Mouse (Mus musculus) 3T3-L1 (cell line): ENCODE results near the gene 4930432K21Rik.

ENCODE experiments used
- DNase-seq: peaks from one replicate; pipeline ENCODE4 v3.0.0-alpha.2; 2015; ENCODE audit warnings: low read depth, low spot score

4930432K21Rik gene

GRCm38 (mm10) chr8:84208381-84209380 lies 60.9 kb downstream of the 4930432K21Rik start:
- DNase-seq: no peak

GRCm38 (mm10) chr8:84210167-84210791 lies 62.5 kb downstream of the 4930432K21Rik start:
- peak; percentile 91 for DNase-seq

- DNase-seq: no peak
Measured at GRCm38 (mm10) chr8:84211202-84211601, 63.4 kb downstream of the 4930432K21Rik start.

- DNase-seq: no peak
Measured at GRCm38 (mm10) chr8:84211881-84212563, 64.2 kb downstream of the 4930432K21Rik start.

- DNase-seq: no peak
Measured at GRCm38 (mm10) chr8:84213277-84213676, 65.5 kb downstream of the 4930432K21Rik start.

- DNase-seq: no peak
Measured at GRCm38 (mm10) chr8:84217206-84217605, 69.4 kb downstream of the 4930432K21Rik start.

GRCm38 (mm10) chr8:84218143-84218542 lies 70.3 kb downstream of the 4930432K21Rik start:
- DNase-seq: no peak

GRCm38 (mm10) chr8:84220105-84220504 lies 72.3 kb downstream of the 4930432K21Rik start:
- no peak for DNase-seq
